8 mouse cellular contexts compared by ENCODE assay signal in the genomic region with DNA sequence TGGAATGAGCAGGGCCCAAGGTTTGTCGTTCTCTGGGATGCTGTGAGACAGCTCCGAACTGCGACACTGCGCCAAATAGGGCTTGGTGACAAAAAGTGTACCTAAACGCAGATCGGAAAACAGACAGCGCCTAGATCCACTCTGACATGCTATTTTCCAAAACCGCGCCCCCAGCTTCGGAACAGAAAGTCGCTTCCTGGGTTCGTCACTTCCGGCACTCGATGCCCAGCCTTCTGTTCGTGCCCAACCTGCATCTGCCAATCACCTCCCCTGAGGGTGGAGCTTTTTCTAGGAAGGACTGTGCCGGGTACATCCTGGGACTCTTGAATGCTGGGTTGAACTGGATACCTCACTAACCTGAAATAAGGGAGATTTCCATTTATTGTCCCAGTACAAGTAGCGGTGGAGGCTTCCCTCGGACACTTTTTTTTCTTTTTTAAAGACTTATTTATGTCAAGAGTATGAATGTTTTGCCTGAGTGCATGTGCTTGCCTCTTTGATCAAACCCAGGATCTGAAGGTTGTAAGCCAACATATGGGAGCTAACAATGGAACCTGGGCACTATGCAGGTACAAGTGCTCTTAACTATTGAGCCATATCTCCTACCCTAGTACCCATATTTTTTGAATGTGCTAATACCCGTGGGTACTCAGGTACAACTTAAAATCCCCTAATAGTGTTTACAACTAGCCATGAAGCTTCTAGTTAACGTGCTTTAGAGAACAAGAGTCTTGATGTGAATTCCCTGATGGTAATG. TPM values are rescaled to one million over a fixed set of nuclear protein-coding genes. Genes with fewer than 3 reads are reported as not detected.
DNase-seq lines count a peak whose midpoint lies in the region; ATAC-seq lines count a peak whose summit lies in the region.

A gene (plus strand): TSS at position 279 of the 757 bp plus-strand sequence.

- peak; percentile 92 for DNase-seq in adrenal gland, adult 8-10 months
- DNase-seq in embryo, embryonic 11.5 days (ENCODE audit: low read depth, low spot score) = peak; percentile 84
- peak; percentile 90 for DNase-seq in gastrocnemius, postnatal 25 days
- peak; percentile 94 to 96 for DNase-seq in left cerebral cortex, postnatal 14 days (ENCODE audit: low spot score in 2 of 2)
- DNase-seq in right cerebral cortex, postnatal 14 days = peak; percentile 92
- DNase-seq in urinary bladder, postnatal 25 days (ENCODE audit: low spot score) = peak; percentile 90

- 8% methylated on average over 20 of the region's 20 CpGs for WGBS in intestine, embryonic 15.5 days

- peak; percentile 99 for ATAC-seq in intestine, embryonic 15.5 days
- ATAC-seq in megakaryocyte-erythroid progenitor cell, adult 5-6 weeks (replicated peaks; ENCODE audit: low FRiP score, low TSS enrichment, poor library complexity, severe bottlenecking) = peak; percentile 99

- H3K27me3 ChIP-seq in intestine, embryonic 15.5 days (replicated peaks) = no peaks in the 10 kb centered on the region

- no peaks in the 10 kb centered on the region; the same call in 1 of the 2 replicates for H3K4me1 ChIP-seq in intestine, embryonic 15.5 days (replicated peaks)

- peak within 1 kb of the TSS; percentile 53 for H3K4me3 ChIP-seq in intestine, embryonic 15.5 days (replicated peaks)

- intact Hi-C loops in left cerebral cortex, postnatal 14 days (cut with DNase I) = loop anchor here (10.0 kb wide), 1 partner anchor 174 kb away; no protein-coding TSS in a partner anchor

- H3K27ac ChIP-seq in intestine, embryonic 15.5 days = peak within 1 kb of the TSS; percentile 37; the same call in 1 of the 2 replicates

- peak within 1 kb of the TSS; percentile 51 for H3K9ac ChIP-seq in intestine, embryonic 15.5 days

- H3K4me2 ChIP-seq in intestine, embryonic 15.5 days (replicated peaks) = peak within 1 kb of the TSS; percentile 50

- H3K36me3 ChIP-seq in intestine, embryonic 15.5 days = no peaks in the 10 kb centered on the region

- no peaks in the 10 kb centered on the region for H3K9me3 ChIP-seq in intestine, embryonic 15.5 days

RNA-seq across cellular contexts. Expression of the gene that starts here (rescaled TPM):
- 10 to 100 TPM; 23.2 to 32.9 (median 28.0) TPM for total RNA-seq in adrenal gland, adult 8-10 months (2022)
- total RNA-seq in gastrocnemius, postnatal 25 days (2021) = 10 to 100 TPM; 17.2 to 20.3 TPM
- 22.5 and 23.9 TPM in 2 replicates for polyA plus RNA-seq in intestine, embryonic 15.5 days (2015; fragmentation: Nextera tagmentation; extraction: Ambion mirVana)
- total RNA-seq in left cerebral cortex, postnatal 14 days (2021) = 10 to 100 TPM; 35.0 to 37.5 TPM
- 7.2 and 13.6 TPM in 2 replicates for total RNA-seq in megakaryocyte-erythroid progenitor cell, adult 5-6 weeks (2014; fragmentation: Nextera tagmentation)
- total RNA-seq in megakaryocyte-erythroid progenitor cell, adult 5-6 weeks (2017) = 14.5 and 16.3 TPM in 2 replicates

Comparison
In these comparisons a context has a peak if more than half of its experiments do, and no peak if none do; other contexts are left out.
1. Peak in every context shown above with its lines: DNase-seq, ATAC-seq, H3K4me3 ChIP-seq and H3K27ac ChIP-seq.